Mouse (Mus musculus) cortical plate, adult 2 months (tissue): Measurements from ENCODE around the gene Cacna2d1.

Experiments used
- CTCF ChIP-seq: fragments of 200-500 bp; IDR thresholded peaks from 2 replicates; pipeline ENCODE4 v1.5.1; 2011; ENCODE audit warnings: mild to moderate bottlenecking, control low read depth, low read length; ENCODE audit not compliant: insufficient read depth; ENCODE audit errors: extremely low read depth
- POLR2A ChIP-seq: fragments of 200-500 bp; IDR thresholded peaks from 2 replicates; pipeline ENCODE4 v1.6.1; 2011; ENCODE audit warnings: mild to moderate bottlenecking, low read length, control low read depth; ENCODE audit not compliant: insufficient read depth; ENCODE audit errors: extremely low read depth

- TF ChIP-seq CTCF (no peak), POLR2A (no peak)
These were observed 201.5 kb downstream of the Cacna2d1 start for GRCm38 (mm10) chr5:16135986-16136385.
